Mouse (Mus musculus): ENCODE data around the gene Arsb.

- TF ChIP-seq CTCF (IDR thresholded peaks at IDR 0.05; ENCODE audit: control insufficient read depth, insufficient read depth, insufficient read length): no peak
- TF ChIP-seq MYOG (IDR thresholded peaks at IDR 0.05; ENCODE audit: control insufficient read depth, extremely low read depth, insufficient read length): no peak
- no peak for TF ChIP-seq MYOD1 (IDR thresholded peaks at IDR 0.05; ENCODE audit: control insufficient read depth, insufficient read length, low read depth)
- no peak for TF ChIP-seq MAX (IDR thresholded peaks at IDR 0.05)
- no peak for TF ChIP-seq CEBPB (IDR thresholded peaks at IDR 0.05; ENCODE audit: low read depth)
Measured at GRCm38 (mm10) chr13:93797011-93797600, 25.7 kb downstream of the Arsb start.
